In genomic region chr9:60521806-60522264, GRCm38 (mm10) we compare ENCODE assay signal across 7 mouse cellular contexts. TPM values are rescaled to one million over a fixed set of nuclear protein-coding genes. Genes with fewer than 3 reads are reported as not detected.
DNase-seq lines count a peak whose midpoint lies in the region; ATAC-seq and TF ChIP-seq lines count a peak whose summit lies in the region.

TSS of gene Thsd4 (minus strand) at chr9:60522046.

- peak; percentile 73 for TF ChIP-seq CTCF in forebrain, postnatal 0 days (IDR thresholded peaks at IDR 0.05; ENCODE audit: low read depth)
- peak; percentile 66; the same call in 1 of the 2 replicates for TF ChIP-seq CTCF in small intestine, adult 2 months (IDR thresholded peaks at IDR 0.05; ENCODE audit: extremely low read depth, insufficient read length, insufficient replicate concordance, low read depth, low read length)

- peak; percentile 61 to 62 for DNase-seq in adrenal gland, adult 18-20 months (ENCODE audit: low spot score in 2 of 2)
- peak; percentile 16 for DNase-seq in cerebellum, adult 11-12 months
- DNase-seq in forebrain, postnatal 0 days, result peak; percentile 44
- DNase-seq in left cerebral cortex, postnatal 36 days (ENCODE audit: low spot score in 2 of 2), result peak; percentile 9 to 30

- no peak within 1 kb of the TSS for H3K27ac ChIP-seq in forebrain, postnatal 0 days (ENCODE audit: low read depth, low read length)
- no peak within 1 kb of the TSS for H3K27ac ChIP-seq in hindbrain, embryonic 13.5 days
- H3K27ac ChIP-seq in small intestine, adult 2 months (ENCODE audit: insufficient read depth, low read depth, low read length), result no peak within 1 kb of the TSS

- no peak for TF ChIP-seq POLR2A in small intestine, adult 2 months (IDR thresholded peaks at IDR 0.05; ENCODE audit: low read depth, low read length)

- no peaks in the 10 kb centered on the region for H3K36me3 ChIP-seq in forebrain, postnatal 0 days (ENCODE audit: insufficient read depth)
- no peaks in the 10 kb centered on the region for H3K36me3 ChIP-seq in hindbrain, embryonic 13.5 days
- H3K36me3 ChIP-seq in small intestine, adult 2 months (ENCODE audit: control insufficient read depth, insufficient read depth, low read length), result no peaks in the 10 kb centered on the region

- peak within 1 kb of the TSS; percentile 45 for H3K4me3 ChIP-seq in forebrain, postnatal 0 days (ENCODE audit: low read depth, low read length)
- peak within 1 kb of the TSS; percentile 49 for H3K4me3 ChIP-seq in hindbrain, embryonic 13.5 days
- peak within 1 kb of the TSS; percentile 65 for H3K4me3 ChIP-seq in small intestine, adult 2 months (ENCODE audit: low read depth, low read length)

- peaks cover 6% of the 10 kb centered on the region for H3K27me3 ChIP-seq in forebrain, postnatal 0 days (ENCODE audit: insufficient read depth, low read length)
- H3K27me3 ChIP-seq in hindbrain, embryonic 13.5 days, result peaks cover 50% of the 10 kb centered on the region
- peaks cover 5% of the 10 kb centered on the region; the same call in 1 of the 2 replicates for H3K27me3 ChIP-seq in small intestine, adult 2 months (ENCODE audit: control insufficient read depth, insufficient read depth, low read length)

- peak within 1 kb of the TSS; percentile 41; the same call in 1 of the 2 replicates for H3K9ac ChIP-seq in forebrain, postnatal 0 days
- H3K9ac ChIP-seq in hindbrain, embryonic 13.5 days, result peak within 1 kb of the TSS; percentile 71

- H3K9me3 ChIP-seq in forebrain, postnatal 0 days (ENCODE audit: low read length), result no peaks in the 10 kb centered on the region
- no peaks in the 10 kb centered on the region for H3K9me3 ChIP-seq in hindbrain, embryonic 13.5 days

- H3K4me1 ChIP-seq in forebrain, postnatal 0 days (ENCODE audit: insufficient read depth), result no peaks in the 10 kb centered on the region
- H3K4me1 ChIP-seq in hindbrain, embryonic 13.5 days (replicated peaks), result peaks cover 62% of the 10 kb centered on the region
- H3K4me1 ChIP-seq in small intestine, adult 2 months (ENCODE audit: control insufficient read depth, insufficient read depth, insufficient read length, low read length), result no peaks in the 10 kb centered on the region; the same call in 1 of the 2 replicates

- intact Hi-C loops in left cerebral cortex, postnatal 36 days (cut with DNase I), result loop anchor here (5.0 to 10.0 kb wide), 2 partner anchors 247 to 275 kb away; no protein-coding TSS in a partner anchor

- peak within 1 kb of the TSS; percentile 75 for H3K4me2 ChIP-seq in forebrain, postnatal 0 days (ENCODE audit: low read depth)
- peak within 1 kb of the TSS; percentile 71 for H3K4me2 ChIP-seq in hindbrain, embryonic 13.5 days

- 0% methylated on average over 23 of the region's 51 CpGs for WGBS in forebrain, postnatal 0 days
- under 1% methylated on average over 38 of the region's 51 CpGs for WGBS in hindbrain, embryonic 13.5 days
- 2% methylated on average over 50 of the region's 51 CpGs for WGBS in small intestine, adult 2 months

- peak; percentile 63; the same call in 1 of the 2 replicates for ATAC-seq in forebrain, postnatal 0 days
- no peak for ATAC-seq in hindbrain, embryonic 13.5 days (ENCODE audit: low FRiP score)
- ATAC-seq in megakaryocyte progenitor cell, adult 5-6 weeks (replicated peaks; ENCODE audit: poor library complexity), result peak; percentile 68

RNA-seq across cellular contexts. Expression of gene Thsd4, which starts in this region (rescaled TPM):
- 1 to 10 TPM; 3.2 to 3.6 TPM for total RNA-seq in adrenal gland, adult 18-20 months (2021)
- total RNA-seq in forebrain, postnatal 0 days (2014; rRNA removed), result 9.2 and 14.2 TPM in 2 replicates
- 2.2 and 3.5 TPM in 2 replicates for polyA plus RNA-seq in forebrain, postnatal 0 days (2015; fragmentation: Nextera tagmentation; extraction: Ambion mirVana)
- 6.2 and 8.1 TPM in 2 replicates for polyA plus RNA-seq in hindbrain, embryonic 13.5 days (2015; fragmentation: Nextera tagmentation; extraction: Ambion mirVana)
- 1 to 10 TPM; 4.7 to 4.8 TPM for total RNA-seq in left cerebral cortex, postnatal 36 days (2021)
- 0.05 and 0.44 TPM in 2 replicates for total RNA-seq in megakaryocyte progenitor cell, adult 5-6 weeks (2015)
- total RNA-seq in megakaryocyte progenitor cell, adult 5-6 weeks (2017), result 0.10 and 0.17 TPM in 2 replicates
- polyA plus RNA-seq in small intestine, adult 2 months (2012; rRNA removed), result 8.1 and 9.0 TPM in 2 replicates

Comparison
In these comparisons a context has a peak if more than half of its experiments do, and no peak if none do; other contexts are left out.
1. Peak in ATAC-seq in megakaryocyte progenitor cell, adult 5-6 weeks; RNA of the gene not detected or under 1 TPM.